Mouse (Mus musculus): Measurements from ENCODE around the gene Cdc27. TPM values are rescaled to one million over a fixed set of nuclear protein-coding genes. Genes with fewer than 3 reads are reported as not detected.

Cdc27 gene
- polyA plus RNA-seq, 1 experiment from 2014 or later = 25.7 TPM

DNA sequence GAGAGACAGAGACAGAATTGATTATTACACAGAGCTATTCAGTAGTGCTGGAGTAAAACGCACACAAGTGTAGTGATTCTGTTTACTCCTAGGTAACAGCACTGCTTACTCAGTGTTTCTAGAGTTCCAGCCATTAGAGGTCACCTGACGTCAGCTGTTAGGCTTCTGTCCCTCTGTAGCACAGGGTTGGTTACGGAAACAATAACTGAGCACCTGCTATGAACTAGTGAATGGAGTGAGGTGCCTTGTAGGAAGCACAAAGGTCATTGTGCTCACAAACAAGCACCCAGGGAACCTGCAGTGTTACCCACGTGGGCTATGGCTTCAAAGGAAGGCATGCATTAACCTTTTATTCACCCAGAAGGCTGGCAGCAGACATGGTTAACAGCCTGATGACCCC, 70.9 kb downstream of the Cdc27 start:
- WGBS = 65% methylated on average over 4 of the region's 4 CpGs
- Histone ChIP-seq H3K4me1 (replicated peaks) (no peaks in the 10 kb centered on the region), H3K27me3 (no peaks in the 10 kb centered on the region), H3K9me3 (replicated peaks) (no peaks in the 10 kb centered on the region), H3K27ac (no peak overlapping the region), H3K36me3 (no peaks in the 10 kb centered on the region), H3K4me3 (no peak overlapping the region), H3K9ac (no peak overlapping the region), H3K4me2 (no peak overlapping the region)
- ATAC-seq (replicated peaks; ENCODE audit: insufficient number of reproducible peaks, insufficient read depth, low FRiP score, low read depth) = no peak

DNA sequence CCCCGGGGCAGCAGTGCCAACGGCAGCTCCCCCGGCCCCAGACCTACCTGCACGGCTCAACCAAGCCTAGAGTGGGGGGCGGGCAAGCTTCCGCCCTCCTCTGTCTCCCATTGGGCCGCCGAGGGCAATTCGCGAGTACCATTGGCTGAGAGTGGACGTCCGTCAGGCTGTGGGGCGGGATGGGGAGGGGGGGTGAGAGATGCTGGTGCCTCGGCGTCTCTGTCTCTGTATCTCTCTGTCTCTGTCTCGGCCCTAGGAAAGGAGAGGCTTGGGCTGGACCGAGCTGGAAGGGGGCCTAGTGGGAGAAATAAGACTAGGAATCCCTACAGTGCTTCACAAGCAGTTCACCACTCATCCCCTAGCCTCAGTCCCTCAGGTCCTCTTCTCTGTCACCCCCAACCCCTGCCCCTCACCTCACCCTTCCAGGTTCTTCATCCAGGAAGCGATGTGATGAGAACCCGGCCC, 81.0 kb downstream of the Cdc27 start:
- Histone ChIP-seq H3K4me3 (peak overlapping the region; percentile 95), H3K4me1 (replicated peaks) (peaks cover 4% of the 10 kb centered on the region; the same call in 1 of the 2 replicates), H3K27ac (peak overlapping the region; percentile 69), H3K4me2 (peak overlapping the region; percentile 84), H3K36me3 (0 out of 2 replicates have a peak, but pooled peaks cover 5% of the 10 kb centered on the region), H3K27me3 (no peaks in the 10 kb centered on the region), H3K9ac (peak overlapping the region; percentile 97), H3K9me3 (replicated peaks) (no peaks in the 10 kb centered on the region)
- peak; percentile 100 for ATAC-seq (replicated peaks; ENCODE audit: insufficient number of reproducible peaks, insufficient read depth, low FRiP score, low read depth)
- under 1% methylated on average over 19 of the region's 19 CpGs for WGBS

DNA sequence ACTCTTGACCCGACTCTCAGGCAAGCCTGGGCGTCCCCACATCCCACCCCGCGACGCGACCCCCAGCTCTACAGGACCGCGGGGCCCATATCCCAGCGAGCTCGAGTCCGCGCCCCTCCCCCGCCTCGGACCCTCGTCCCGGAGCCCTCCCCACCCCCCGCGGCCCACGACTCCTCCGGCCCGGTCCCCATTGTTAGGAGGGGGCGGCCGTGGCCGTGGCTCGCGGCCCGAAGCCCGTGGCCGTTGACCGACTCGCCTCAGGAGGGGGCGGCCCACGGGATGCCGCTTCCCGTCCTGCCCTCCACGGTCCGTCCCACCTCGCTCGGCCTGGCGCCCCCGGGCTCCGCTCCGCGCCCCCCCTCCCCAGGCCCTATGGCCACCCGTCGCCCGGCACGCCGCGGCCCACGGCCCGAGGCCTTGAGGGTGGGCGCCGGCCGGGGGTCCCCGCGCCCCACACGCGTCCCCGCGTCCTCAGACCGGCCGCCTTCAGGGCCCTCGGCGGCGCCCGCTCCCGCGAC, 81.6 kb downstream of the Cdc27 start, which contains the start of gene Kansl1:
Kansl1 (minus strand) TSS at position 111 of the 518 bp plus-strand sequence.
- Histone ChIP-seq H3K36me3 (0 out of 2 replicates have a peak, but pooled peaks cover 8% of the 10 kb centered on the region), H3K9me3 (replicated peaks) (no peaks in the 10 kb centered on the region), H3K4me3 (peak within 1 kb of the TSS; percentile 95), H3K9ac (peak within 1 kb of the TSS; percentile 97), H3K4me1 (replicated peaks) (peaks cover 4% of the 10 kb centered on the region; the same call in 1 of the 2 replicates), H3K27me3 (no peaks in the 10 kb centered on the region), H3K27ac (peak within 1 kb of the TSS; percentile 69), H3K4me2 (peak within 1 kb of the TSS; percentile 84)
- peak; percentile 83 for ATAC-seq (replicated peaks; ENCODE audit: insufficient number of reproducible peaks, insufficient read depth, low FRiP score, low read depth)
- WGBS = under 1% methylated on average over 65 of the region's 69 CpGs

DNA sequence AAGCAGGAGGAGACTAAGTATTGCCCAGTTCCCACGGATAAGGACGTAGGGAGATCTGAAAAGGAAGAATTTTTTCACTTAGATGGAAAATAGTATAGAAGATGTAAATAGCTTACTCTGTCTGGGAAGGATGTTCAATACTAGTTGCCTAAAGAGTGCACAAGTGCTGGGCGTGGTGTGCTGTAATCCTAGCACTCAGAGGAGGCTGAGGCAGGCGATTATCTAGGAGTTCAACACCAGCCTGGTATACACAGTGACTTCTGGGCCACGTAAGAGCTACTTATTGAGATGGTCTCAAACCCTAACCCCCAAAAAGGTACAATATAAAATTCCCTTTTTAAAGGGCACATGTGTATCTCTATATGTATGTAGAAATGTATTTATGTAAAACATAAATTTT, 82.7 kb downstream of the Cdc27 start:
- no peak for ATAC-seq (replicated peaks; ENCODE audit: insufficient number of reproducible peaks, insufficient read depth, low FRiP score, low read depth)
- no peak overlapping the region for H3K4me3 ChIP-seq
- H3K27ac ChIP-seq = no peak overlapping the region
- H3K36me3 ChIP-seq = peaks cover 14% of the 10 kb centered on the region; the same call in 1 of the 2 replicates
- H3K9me3 ChIP-seq (replicated peaks) = no peaks in the 10 kb centered on the region
- no peaks in the 10 kb centered on the region for H3K27me3 ChIP-seq
- peaks cover 4% of the 10 kb centered on the region; the same call in 1 of the 2 replicates for H3K4me1 ChIP-seq (replicated peaks)
- no peak overlapping the region for H3K9ac ChIP-seq
- 76% methylated on average over 5 of the region's 5 CpGs for WGBS
- 0 out of 2 replicates have a peak overlapping the region, but pooled peaks have one; percentile 20 for H3K4me2 ChIP-seq

DNA sequence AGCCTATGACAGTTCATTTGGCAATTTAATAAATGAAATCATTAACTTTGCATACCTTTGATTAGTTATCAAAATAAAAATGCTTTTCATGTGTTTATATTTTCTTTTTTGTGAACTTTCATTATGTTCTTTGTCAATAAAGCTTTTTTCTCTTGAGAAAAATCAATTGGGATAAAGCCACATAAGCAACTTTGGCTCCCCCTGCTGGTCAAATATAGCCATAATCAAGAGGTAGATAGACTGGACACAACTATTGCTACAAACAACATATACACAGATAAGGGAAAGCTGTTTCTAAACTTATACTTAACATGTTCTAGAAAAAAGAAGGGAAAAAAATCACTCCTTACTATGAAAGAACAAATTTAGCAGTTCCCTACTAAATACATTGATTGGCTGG, 88.9 kb downstream of the Cdc27 start:
- H3K9me3 ChIP-seq (replicated peaks) = no peaks in the 10 kb centered on the region
- H3K36me3 ChIP-seq = peaks cover 11% of the 10 kb centered on the region; the same call in 1 of the 2 replicates
- 0 out of 2 replicates have a peak, but pooled peaks cover 2% of the 10 kb centered on the region for H3K4me1 ChIP-seq (replicated peaks)
- ATAC-seq (replicated peaks; ENCODE audit: insufficient number of reproducible peaks, insufficient read depth, low FRiP score, low read depth) = no peak
- no peak overlapping the region for H3K9ac ChIP-seq
- no peak overlapping the region for H3K27ac ChIP-seq
- H3K4me2 ChIP-seq = no peak overlapping the region
- H3K4me3 ChIP-seq = no peak overlapping the region
- H3K27me3 ChIP-seq = no peaks in the 10 kb centered on the region

DNA sequence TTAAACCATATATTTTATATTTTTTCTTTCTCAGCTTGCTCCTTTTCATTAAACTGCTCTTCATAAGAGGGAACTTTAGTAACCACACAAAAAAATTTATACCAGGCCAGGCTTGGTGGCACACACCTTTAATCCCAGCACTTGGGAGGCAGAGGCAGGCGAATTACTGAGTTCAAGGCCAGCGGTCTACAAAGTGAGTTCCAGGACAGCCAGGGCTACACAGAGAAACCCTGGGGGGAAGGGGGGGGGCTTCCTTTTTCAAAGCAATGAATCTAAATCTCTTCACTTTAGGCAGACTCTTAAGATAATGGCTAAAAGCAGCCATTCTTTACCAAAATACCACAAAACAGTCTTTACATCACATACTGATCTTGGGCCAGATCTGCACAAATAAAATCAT, 90.7 kb downstream of the Cdc27 start:
- no peaks in the 10 kb centered on the region for H3K27me3 ChIP-seq
- no peak overlapping the region for H3K9ac ChIP-seq
- no peak overlapping the region for H3K4me2 ChIP-seq
- no peaks in the 10 kb centered on the region for H3K9me3 ChIP-seq (replicated peaks)
- H3K4me3 ChIP-seq = no peak overlapping the region
- no peak overlapping the region for H3K27ac ChIP-seq
- H3K36me3 ChIP-seq = peaks cover 10% of the 10 kb centered on the region; the same call in 1 of the 2 replicates
- no peak for ATAC-seq (replicated peaks; ENCODE audit: insufficient number of reproducible peaks, insufficient read depth, low FRiP score, low read depth)
- H3K4me1 ChIP-seq (replicated peaks) = peaks cover 7% of the 10 kb centered on the region; the same call in 1 of the 2 replicates
- 85% methylated on average over 2 of the region's 2 CpGs for WGBS

DNA sequence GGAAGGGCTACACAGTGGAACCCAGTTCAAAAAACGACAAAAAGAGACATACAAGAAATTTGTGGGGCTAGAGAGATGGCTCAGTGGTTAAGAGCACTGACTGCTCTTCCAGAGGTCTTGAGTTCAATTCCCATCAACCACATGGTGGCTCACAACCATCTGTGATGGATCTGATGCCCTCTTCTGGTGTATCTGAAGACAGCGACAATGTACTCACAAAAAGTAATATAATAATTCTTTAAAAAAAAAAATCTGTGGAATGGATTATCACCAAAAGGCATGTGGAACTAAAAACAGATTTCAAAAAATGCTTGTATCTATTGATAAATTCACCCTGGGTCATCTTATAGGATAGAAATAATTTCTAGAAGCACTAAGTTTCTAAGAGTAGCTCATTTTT, 91.9 kb downstream of the Cdc27 start:
- Histone ChIP-seq H3K4me3 (no peak overlapping the region), H3K9me3 (replicated peaks) (no peaks in the 10 kb centered on the region), H3K36me3 (peaks cover 5% of the 10 kb centered on the region; the same call in 1 of the 2 replicates), H3K27me3 (no peaks in the 10 kb centered on the region), H3K4me1 (replicated peaks) (peaks cover 7% of the 10 kb centered on the region; the same call in 1 of the 2 replicates), H3K4me2 (no peak overlapping the region), H3K9ac (no peak overlapping the region), H3K27ac (no peak overlapping the region)
- no peak for ATAC-seq (replicated peaks; ENCODE audit: insufficient number of reproducible peaks, insufficient read depth, low FRiP score, low read depth)
- WGBS = 80% methylated on average over 2 of the region's 2 CpGs

Other genes starting within 250 kb of the Cdc27 start
- gene Kansl1, start 81.8 kb downstream of the Cdc27 start, polyA plus RNA-seq (2015; fragmentation: Nextera tagmentation; extraction: Ambion mirVana) = 11.7 and 15.0 TPM in 2 replicates
- gene Myl4, start within 50 bp of the Cdc27 start, polyA plus RNA-seq (2015; fragmentation: Nextera tagmentation; extraction: Ambion mirVana) = 1,694 and 1,744 TPM in 2 replicates
- gene Itgb3, start 57.4 kb upstream of the Cdc27 start, polyA plus RNA-seq (2015; fragmentation: Nextera tagmentation; extraction: Ambion mirVana) = 3.7 and 5.4 TPM in 2 replicates
- gene Gm11639, start 135.1 kb upstream of the Cdc27 start, polyA plus RNA-seq (2015; fragmentation: Nextera tagmentation; extraction: Ambion mirVana) = 0.01 TPM in 2 replicates